Mouse (Mus musculus) liver, adult 2 months (tissue): ENCODE measurements around the gene Slc25a16.

Source experiments
- CTCF ChIP-seq: fragments of 200-500 bp; IDR thresholded peaks from 2 replicates; pipeline ENCODE4 v1.5.1; 2011; ENCODE audit warnings: low read depth, low read length, control low read depth
- POLR2A ChIP-seq: fragments of 200-500 bp; IDR thresholded peaks from 2 replicates; pipeline ENCODE4 v1.6.1; 2011; ENCODE audit warnings: low read length, control low read depth; ENCODE audit not compliant: insufficient read depth; ENCODE audit errors: extremely low read depth

DNA sequence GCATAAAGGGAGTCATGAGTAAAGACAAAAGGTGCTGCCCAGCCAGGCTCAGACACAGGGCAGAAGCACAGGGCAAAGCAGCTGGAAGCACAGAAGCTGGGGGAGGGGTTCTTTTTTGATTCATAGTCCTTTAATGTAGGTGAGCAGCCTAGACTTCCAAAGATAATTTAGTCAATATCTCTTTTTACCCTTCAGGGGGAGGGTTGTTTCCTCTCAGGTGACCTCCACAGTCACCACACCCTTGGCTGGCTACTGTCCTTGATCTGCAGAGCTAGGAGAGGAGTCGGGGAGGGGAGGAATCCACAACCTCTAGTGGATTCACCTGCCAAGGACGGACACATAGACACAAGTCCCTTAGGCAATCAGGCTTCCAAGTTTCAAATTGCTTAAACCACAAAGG lies 22.4 kb upstream of the Slc25a16 start:
- no peak for TF ChIP-seq CTCF
- TF ChIP-seq POLR2A = no peak
